Mouse (Mus musculus): ENCODE data around the gene Gm13287. TPM values are rescaled to one million over a fixed set of nuclear protein-coding genes. Genes with fewer than 3 reads are reported as not detected.
A peak's percentile ranks its signal among the peaks of the same experiment; 100 is the strongest.
"Not testable (repeated sequence)": the region's sequence is repeated elsewhere in the genome, so short reads cannot be mapped to it uniquely, and the experiment has no call there.

The Gm13287 gene
- polyA plus RNA-seq, 1 experiment: not detected

- H3K4me3 ChIP-seq (ENCODE audit: insufficient read depth, low read depth, low read length); H3K4me1 ChIP-seq (ENCODE audit: control insufficient read depth, insufficient read depth, low read length); H3K27ac ChIP-seq (ENCODE audit: insufficient read depth, low read depth, low read length): not testable (repeated sequence)
- 59% methylated on average over 16 of the region's 18 CpGs for WGBS
These were observed 22.7 kb upstream of the Gm13287 start for GRCm38 (mm10) chr4:88780320-88780719.

- peak within 1 kb of the TSS; percentile 29; the same call in 1 of the 2 replicates for H3K4me3 ChIP-seq (ENCODE audit: insufficient read depth, low read depth, low read length)
- H3K27ac ChIP-seq (ENCODE audit: insufficient read depth, low read depth, low read length); H3K4me1 ChIP-seq (ENCODE audit: control insufficient read depth, insufficient read depth, low read length): not testable (repeated sequence)
- WGBS: 22% methylated on average over 5 of the region's 7 CpGs
These were observed 21.2 kb upstream of the Gm13287 start, which contains the start of gene Ifnz for GRCm38 (mm10) chr4:88781831-88782230. TSS of gene Ifnz (plus strand) at chr4:88782131.

- peak overlapping the region; percentile 29; the same call in 1 of the 2 replicates for H3K4me3 ChIP-seq (ENCODE audit: insufficient read depth, low read depth, low read length)
- whole genome bisulfite sequencing: 0% methylated on average over 11 of the region's 31 CpGs
- H3K4me1 ChIP-seq (ENCODE audit: control insufficient read depth, insufficient read depth, low read length); H3K27ac ChIP-seq (ENCODE audit: insufficient read depth, low read depth, low read length): not testable (repeated sequence)
These were observed 20.7 kb upstream of the Gm13287 start for GRCm38 (mm10) chr4:88782335-88782734.

- not testable (repeated sequence) for H3K4me1 ChIP-seq (ENCODE audit: control insufficient read depth, insufficient read depth, low read length); H3K27ac ChIP-seq (ENCODE audit: insufficient read depth, low read depth, low read length); H3K4me3 ChIP-seq (ENCODE audit: insufficient read depth, low read depth, low read length)
- WGBS: no CpG with 5 or more reads among the region's 27 CpGs
These were observed 17.6 kb upstream of the Gm13287 start, which contains the start of gene Gm13276 for GRCm38 (mm10) chr4:88785409-88785808. TSS of gene Gm13276 (plus strand) at chr4:88785709.

- not testable (repeated sequence) for H3K4me1 ChIP-seq (ENCODE audit: control insufficient read depth, insufficient read depth, low read length); H3K27ac ChIP-seq (ENCODE audit: insufficient read depth, low read depth, low read length); H3K4me3 ChIP-seq (ENCODE audit: insufficient read depth, low read depth, low read length)
- WGBS: 0% methylated on average over 3 of the region's 28 CpGs
These were observed 14.7 kb upstream of the Gm13287 start, which contains the start of gene Gm13277 for GRCm38 (mm10) chr4:88788402-88788801. TSS of gene Gm13277 (plus strand) at chr4:88788632.

GRCm38 (mm10) chr4:88791250-88791649 lies 11.8 kb upstream of the Gm13287 start, which contains the start of gene Gm13278:
TSS of gene Gm13278 (plus strand) at chr4:88791550.
- not testable (repeated sequence) for H3K27ac ChIP-seq (ENCODE audit: insufficient read depth, low read depth, low read length); H3K4me3 ChIP-seq (ENCODE audit: insufficient read depth, low read depth, low read length); H3K4me1 ChIP-seq (ENCODE audit: control insufficient read depth, insufficient read depth, low read length)
- WGBS: no CpG with 5 or more reads among the region's 28 CpGs

GRCm38 (mm10) chr4:88793936-88794675 lies 8.9 kb upstream of the Gm13287 start, which contains the start of gene Gm13275:
TSS of gene Gm13275 (plus strand) at chr4:88794487.
- H3K4me3 ChIP-seq (ENCODE audit: insufficient read depth, low read depth, low read length): not testable (repeated sequence)
- under 1% methylated on average over 14 of the region's 52 CpGs for WGBS

GRCm38 (mm10) chr4:88797097-88797496 lies 6.0 kb upstream of the Gm13287 start, which contains the start of gene Gm13279:
TSS of gene Gm13279 (plus strand) at chr4:88797397.
- H3K4me3 ChIP-seq (ENCODE audit: insufficient read depth, low read depth, low read length); H3K27ac ChIP-seq (ENCODE audit: insufficient read depth, low read depth, low read length); H3K4me1 ChIP-seq (ENCODE audit: control insufficient read depth, insufficient read depth, low read length): not testable (repeated sequence)
- no CpG with 5 or more reads among the region's 28 CpGs for WGBS

More at GRCm38 (mm10) chr4:88793936-88794675, 8.9 kb upstream of the Gm13287 start, which contains the start of gene Gm13275:
- H3K27ac ChIP-seq (ENCODE audit: insufficient read depth, low read depth, low read length); H3K4me1 ChIP-seq (ENCODE audit: control insufficient read depth, insufficient read depth, low read length): not testable (repeated sequence)

- WGBS: 23% methylated on average over 6 of the region's 7 CpGs
- H3K27ac ChIP-seq (ENCODE audit: insufficient read depth, low read depth, low read length): not testable (repeated sequence)
These were observed 3.7 kb upstream of the Gm13287 start, which contains the start of gene Gm13285 for GRCm38 (mm10) chr4:88799365-88799764. TSS of gene Gm13285 (plus strand) at chr4:88799665.

GRCm38 (mm10) chr4:88805231-88805630 lies 2.2 kb downstream of the Gm13287 start, which contains the start of gene Gm13288:
TSS of gene Gm13288 (plus strand) at chr4:88805531.
- peak within 1 kb of the TSS; percentile 39 for H3K4me3 ChIP-seq (ENCODE audit: insufficient read depth, low read depth, low read length)
- H3K27ac ChIP-seq (ENCODE audit: insufficient read depth, low read depth, low read length); H3K4me1 ChIP-seq (ENCODE audit: control insufficient read depth, insufficient read depth, low read length): not testable (repeated sequence)
- WGBS: no CpG with 5 or more reads among the region's 8 CpGs

More at GRCm38 (mm10) chr4:88799365-88799764, 3.7 kb upstream of the Gm13287 start, which contains the start of gene Gm13285:
- H3K4me3 ChIP-seq (ENCODE audit: insufficient read depth, low read depth, low read length); H3K4me1 ChIP-seq (ENCODE audit: control insufficient read depth, insufficient read depth, low read length): not testable (repeated sequence)

- WGBS: 0% methylated on average over 16 of the region's 34 CpGs
- H3K4me1 ChIP-seq (ENCODE audit: control insufficient read depth, insufficient read depth, low read length); H3K27ac ChIP-seq (ENCODE audit: insufficient read depth, low read depth, low read length): not testable (repeated sequence)
- peak overlapping the region; percentile 39 for H3K4me3 ChIP-seq (ENCODE audit: insufficient read depth, low read depth, low read length)
These were observed 2.7 kb downstream of the Gm13287 start for GRCm38 (mm10) chr4:88805761-88806160.

Measured in olfactory bulb, adult 2 months (tissue).